Mouse (Mus musculus): ENCODE results near the gene Arhgap5.

DNA sequence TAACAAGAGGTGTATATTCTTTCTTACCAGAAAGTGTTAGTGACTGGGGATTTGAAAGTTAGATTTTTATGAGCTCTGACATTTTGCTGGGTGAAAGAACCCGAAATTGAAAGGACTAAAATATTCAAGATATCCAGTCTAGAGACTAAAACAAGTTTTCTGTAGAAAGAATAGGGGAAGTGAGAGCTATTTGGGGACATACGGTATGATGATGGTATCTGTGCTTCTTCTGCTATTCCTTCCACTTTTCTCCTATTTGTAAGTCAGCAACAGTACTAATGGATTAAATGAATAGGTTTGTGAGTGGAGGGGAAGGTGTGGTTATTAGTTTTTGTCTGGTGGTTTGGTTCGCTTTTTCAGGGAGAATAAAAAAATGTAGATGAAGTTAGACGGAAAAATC is 37.5 kb downstream of the Arhgap5 start:
- TF ChIP-seq CTCF (IDR thresholded peaks at IDR 0.05; ENCODE audit: control insufficient read depth, insufficient read depth, insufficient replicate concordance, low read depth, low read length) (no peak), POLR2A (IDR thresholded peaks at IDR 0.05; ENCODE audit: control insufficient read depth, low read depth, low read length) (no peak)

All from testis, adult 2 months (tissue).